Mouse (Mus musculus) macrophage (primary cell): ENCODE data around the gene Gm5678. TPM values are rescaled to one million over a fixed set of nuclear protein-coding genes. Genes with fewer than 3 reads are reported as not detected.
"Not testable (repeated sequence)": the region's sequence is repeated elsewhere in the genome, so short reads cannot be mapped to it uniquely, and the experiment has no call there.

Source experiments
- H3K27ac ChIP-seq: fragments of 350-480 bp; formaldehyde crosslinking; 2 replicates; pipeline ENCODE4 v1.9.0; 2021
- H3K36me3 ChIP-seq: fragments of 350-480 bp; formaldehyde crosslinking; 2 replicates; pipeline ENCODE4 v1.9.0; 2021; ENCODE audit errors: inconsistent target
- H3K4me3 ChIP-seq: fragments of 350-480 bp; formaldehyde crosslinking; 2 replicates; pipeline ENCODE4 v1.9.0; 2021; ENCODE audit errors: inconsistent target
- H3K79me2 ChIP-seq: fragments of 350-480 bp; formaldehyde crosslinking; 2 replicates; pipeline ENCODE4 v1.9.0; 2021; ENCODE audit errors: inconsistent target
- WGBS: methylation state at CpG from one replicate; pipeline ENCODE4 v1.1.7; 2026; ENCODE audit warnings: inconsistent platforms; ENCODE audit not compliant: missing documents; 5-methylcytosine and 5-hydroxymethylcytosine counted together
- polyA plus RNA-seq: library from polyadenylated mRNA; stranded (reverse); fragments of 250-400 nt; gene quantifications from 3 replicates; pipeline ENCODE4 v1.2.4, GENCODE M21; 2018; ENCODE audit warnings: inconsistent platforms

The Gm5678 gene
- polyA plus RNA-seq, 1 experiment from 2014 or later = not detected

DNA sequence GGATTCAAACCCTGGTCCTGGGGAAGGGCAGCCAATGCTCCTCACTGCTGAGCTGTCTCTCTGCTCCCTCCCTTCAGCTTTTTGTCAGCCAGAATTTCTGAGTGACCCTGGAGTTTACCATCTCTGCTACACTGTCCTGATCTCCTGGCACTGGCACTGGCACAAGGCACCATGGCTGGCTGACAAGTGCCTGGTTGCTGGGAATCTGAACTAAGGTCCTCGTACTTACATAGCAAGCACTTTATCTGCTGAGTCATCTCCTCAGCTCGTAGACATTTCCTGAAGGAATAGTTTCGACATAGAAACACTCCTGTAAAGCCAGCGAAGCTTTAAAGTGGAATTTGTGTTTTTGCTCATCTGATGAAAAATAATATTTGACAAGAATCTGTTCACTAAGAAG, 16.1 kb downstream of the Gm5678 start:
- 5% methylated on average over 4 of the region's 4 CpGs for WGBS
- H3K36me3 ChIP-seq = no peaks in the 10 kb centered on the region
- H3K79me2 ChIP-seq = no peaks in the 10 kb centered on the region
- no peak overlapping the region for H3K4me3 ChIP-seq
- no peak overlapping the region for H3K27ac ChIP-seq

DNA sequence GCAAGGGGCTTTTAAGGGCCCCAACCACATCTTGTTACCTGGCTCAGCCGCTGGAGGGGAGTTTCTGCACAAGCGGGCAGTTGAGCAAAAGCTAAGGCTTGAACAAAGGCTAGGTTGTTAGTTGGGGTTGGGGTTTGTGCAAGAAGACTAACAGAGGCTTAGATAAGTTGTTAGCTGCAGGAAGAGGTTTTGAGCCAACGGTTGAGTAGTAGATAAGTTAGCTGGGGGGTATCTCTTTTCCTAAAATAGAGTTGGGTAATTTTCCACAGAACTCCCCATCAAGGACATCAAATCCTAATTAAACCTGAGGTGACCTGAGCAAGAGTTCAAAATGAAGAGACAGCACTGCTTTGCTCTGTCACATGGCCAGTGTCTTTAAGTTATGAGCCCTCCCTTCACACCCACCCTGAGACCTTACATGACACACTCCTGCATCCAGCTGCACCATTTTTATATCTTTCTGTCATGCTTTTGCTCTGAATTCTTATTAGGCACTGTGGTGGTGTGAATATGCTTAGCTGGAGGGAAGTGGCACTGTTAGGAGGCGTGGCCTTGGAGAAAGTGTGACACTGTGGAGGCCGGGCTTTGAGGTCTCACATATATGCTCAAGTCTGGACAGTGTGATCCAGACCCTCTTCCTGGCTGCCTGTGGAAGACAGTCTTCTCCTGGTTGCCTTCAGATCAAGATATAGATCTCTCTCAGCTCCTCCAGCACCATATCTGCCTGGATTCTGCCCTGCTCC, 20.7 kb downstream of the Gm5678 start:
- WGBS = 75% methylated on average over 5 of the region's 5 CpGs
- H3K27ac ChIP-seq = no peak overlapping the region
- H3K36me3 ChIP-seq = no peaks in the 10 kb centered on the region

DNA sequence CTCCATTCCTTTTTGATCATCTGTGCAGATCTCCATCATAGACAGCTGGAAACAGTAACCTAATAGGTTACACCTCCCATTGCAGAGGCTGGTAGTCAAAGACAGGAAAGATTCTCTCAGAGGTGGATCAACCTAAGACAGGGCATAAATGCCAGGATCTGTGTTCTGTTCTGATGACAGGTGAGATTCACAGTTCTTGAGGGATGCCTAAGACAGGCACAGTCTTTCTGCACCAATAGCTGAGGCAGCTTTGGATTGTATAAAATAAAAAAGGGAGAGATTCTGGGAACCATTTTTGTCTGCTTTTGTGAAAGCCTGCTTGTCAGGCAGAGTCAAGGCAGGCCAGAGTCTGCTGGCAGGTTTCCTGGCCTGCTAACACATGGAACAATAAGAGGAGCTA, 40.1 kb downstream of the Gm5678 start:
- Histone ChIP-seq H3K27ac (no peak overlapping the region), H3K36me3 (no peaks in the 10 kb centered on the region), H3K79me2 (no peaks in the 10 kb centered on the region), H3K4me3 (no peak overlapping the region)

More for the DNA sequence above, 20.7 kb downstream of the Gm5678 start:
- H3K79me2 ChIP-seq = no peaks in the 10 kb centered on the region
- no peak overlapping the region for H3K4me3 ChIP-seq

DNA sequence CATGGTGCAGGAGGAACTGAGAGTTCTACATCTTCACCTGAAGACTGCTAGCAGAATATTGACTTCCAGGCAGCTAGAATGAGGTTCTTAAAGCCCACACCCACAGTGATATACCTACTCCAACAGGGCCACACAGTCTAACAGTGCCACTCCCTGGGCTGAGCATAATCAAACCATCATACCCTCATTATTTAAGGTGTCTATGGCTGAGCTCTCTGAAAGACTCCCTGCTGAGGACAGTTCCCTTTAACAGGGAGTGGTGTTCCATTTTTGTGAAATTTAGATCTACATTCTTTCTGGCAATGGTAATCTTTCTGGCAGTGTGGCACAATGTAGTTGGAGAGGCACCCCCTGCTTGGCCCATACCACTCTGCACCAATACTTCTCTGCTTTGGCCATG, 41.6 kb downstream of the Gm5678 start:
- no peaks in the 10 kb centered on the region for H3K79me2 ChIP-seq
- H3K27ac ChIP-seq = no peak overlapping the region
- H3K4me3 ChIP-seq = no peak overlapping the region
- H3K36me3 ChIP-seq = no peaks in the 10 kb centered on the region

DNA sequence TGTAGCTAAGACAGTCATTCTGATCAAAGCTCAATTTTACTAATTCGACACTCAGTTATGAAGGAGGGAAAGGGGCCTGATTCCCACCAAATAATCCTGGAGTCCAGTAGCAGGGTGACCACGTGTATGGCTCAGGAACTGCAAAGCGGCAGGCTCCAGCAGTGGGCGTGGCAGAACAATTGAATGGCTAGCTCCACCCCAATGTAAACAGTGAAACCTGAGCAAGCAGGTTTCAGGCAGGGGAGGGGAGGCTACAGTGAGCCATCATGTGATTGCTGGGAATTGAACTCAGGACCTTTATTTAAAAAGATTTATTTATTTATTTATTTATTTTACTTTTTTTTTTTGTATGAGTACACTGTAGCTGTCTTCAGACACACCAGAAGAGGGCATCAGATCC, 42.6 kb downstream of the Gm5678 start:
- not testable (repeated sequence) for H3K27ac ChIP-seq, H3K36me3 ChIP-seq, H3K79me2 ChIP-seq, H3K4me3 ChIP-seq
- WGBS = 83% methylated on average over 4 of the region's 4 CpGs

DNA sequence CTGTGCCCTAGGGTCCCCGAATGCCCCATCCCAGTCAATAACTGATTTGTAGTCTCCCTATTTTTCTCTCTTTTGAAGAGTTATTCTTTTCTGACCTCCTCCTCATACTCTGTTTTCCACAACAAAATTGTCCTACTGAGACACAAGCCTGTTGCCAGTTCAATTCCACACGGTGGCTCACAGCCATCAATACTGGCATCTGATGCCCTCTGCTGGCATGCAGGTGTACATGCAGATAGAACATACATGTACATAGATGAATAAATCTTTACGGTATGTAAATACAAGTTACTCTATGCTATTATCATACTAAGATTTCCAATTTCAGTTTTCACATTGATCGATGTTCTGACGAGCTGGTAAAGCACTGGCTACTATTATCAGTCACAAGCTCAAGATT, 43.2 kb downstream of the Gm5678 start:
- no peaks in the 10 kb centered on the region for H3K36me3 ChIP-seq
- 81% methylated on average over 5 of the region's 5 CpGs for WGBS
- H3K27ac ChIP-seq = no peak overlapping the region
- no peaks in the 10 kb centered on the region for H3K79me2 ChIP-seq
- H3K4me3 ChIP-seq = no peak overlapping the region

DNA sequence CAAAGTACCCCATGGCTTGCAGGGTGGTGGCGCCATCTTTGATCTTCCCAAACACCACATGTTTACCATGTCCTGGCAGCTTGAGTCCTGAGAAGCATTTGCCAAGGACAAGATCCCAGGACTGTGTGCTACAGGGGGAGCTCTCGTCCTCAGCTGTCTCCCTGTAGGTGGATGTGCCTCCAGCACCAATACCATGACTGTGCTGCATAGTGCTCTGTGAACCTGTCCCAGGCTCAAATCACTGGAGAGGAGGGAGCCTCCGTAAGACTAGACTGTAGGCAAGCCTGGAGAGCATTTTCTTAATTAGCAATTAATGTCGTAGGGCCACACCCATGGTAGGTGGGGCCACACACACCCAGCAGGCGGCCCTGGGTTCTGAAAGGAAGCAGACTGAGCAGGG, 48.5 kb downstream of the Gm5678 start:
- H3K79me2 ChIP-seq = no peaks in the 10 kb centered on the region
- no peak overlapping the region for H3K27ac ChIP-seq
- 97% methylated on average over 5 of the region's 5 CpGs for WGBS
- no peak overlapping the region for H3K4me3 ChIP-seq
- no peaks in the 10 kb centered on the region for H3K36me3 ChIP-seq

DNA sequence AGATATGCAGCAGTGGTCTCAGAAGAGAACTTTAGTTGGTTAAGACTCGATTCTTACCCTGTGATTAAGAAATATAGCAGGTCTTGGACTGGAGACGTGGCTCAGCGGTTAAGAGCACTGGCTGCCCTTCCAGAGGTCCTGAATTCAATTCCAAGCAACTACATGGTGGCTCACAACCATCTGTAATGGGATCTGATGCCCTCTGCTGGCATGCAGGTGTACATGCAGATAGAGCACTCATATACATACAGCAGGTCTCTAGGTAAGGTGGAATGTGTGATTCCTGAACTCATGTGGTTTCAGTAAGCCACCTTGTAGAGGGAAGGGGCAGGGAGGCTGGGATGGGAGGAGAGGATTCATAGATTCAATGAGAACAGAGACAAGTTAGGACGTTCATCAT, 50.3 kb downstream of the Gm5678 start:
- Histone ChIP-seq H3K79me2 (no peaks in the 10 kb centered on the region), H3K4me3 (no peak overlapping the region), H3K27ac (no peak overlapping the region), H3K36me3 (no peaks in the 10 kb centered on the region)
- 93% methylated on average over 4 of the region's 4 CpGs for WGBS

DNA sequence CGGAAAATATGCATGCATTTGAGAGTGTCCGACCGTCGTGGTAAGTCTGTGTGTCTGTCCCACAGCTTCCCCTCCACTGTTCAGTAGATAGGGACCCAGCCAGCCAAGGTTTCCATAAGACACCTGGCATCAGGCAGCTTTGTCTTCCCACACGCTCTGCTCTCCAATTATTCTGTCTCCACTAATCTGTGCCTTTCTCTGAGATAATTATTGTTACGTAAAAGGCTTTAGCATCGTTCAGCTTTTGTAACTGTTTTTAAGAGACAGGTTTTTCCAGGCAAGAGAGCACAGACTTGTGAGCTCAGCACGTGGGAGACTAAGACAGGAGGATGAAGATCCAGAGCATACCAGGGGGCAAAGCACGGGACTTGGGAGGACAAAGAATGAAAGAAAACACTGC, 51.3 kb downstream of the Gm5678 start:
- Histone ChIP-seq H3K36me3 (no peaks in the 10 kb centered on the region), H3K79me2 (no peaks in the 10 kb centered on the region), H3K27ac (no peak overlapping the region), H3K4me3 (no peak overlapping the region)
- 66% methylated on average over 9 of the region's 9 CpGs for WGBS

Other genes with a start within 250 kb of the Gm5678 start
- 1.0 to 4.7 TPM (median 2.2 TPM) in 3 replicates for gene Setd4, start 24.0 kb upstream of the Gm5678 start, polyA plus RNA-seq
- 30.7 to 39.9 TPM (median 32.2 TPM) in 3 replicates for gene Cbr1, start 22.2 kb upstream of the Gm5678 start, polyA plus RNA-seq
- 9.0 to 19.4 TPM (median 16.4 TPM) in 3 replicates for gene Cbr3, start 55.1 kb downstream of the Gm5678 start, polyA plus RNA-seq
- 22.6 to 30.7 TPM (median 29.9 TPM) in 3 replicates for gene Dop1b, start 83.8 kb downstream of the Gm5678 start, polyA plus RNA-seq
- 56.4 to 70.3 TPM (median 62.3 TPM) in 3 replicates for gene Morc3, start 204.0 kb downstream of the Gm5678 start, polyA plus RNA-seq